Mouse (Mus musculus) brain, embryonic 14.5 days (tissue): Measurements from ENCODE around the gene Mex3a.

ENCODE experiments used
- CTCF ChIP-seq: fragments of 200-500 bp; IDR thresholded peaks from 2 replicates; pipeline ENCODE4 v1.5.1; 2012; ENCODE audit warnings: inconsistent platforms, mild to moderate bottlenecking, moderate library complexity, borderline replicate concordance; ENCODE audit not compliant: insufficient read depth, insufficient read length; ENCODE audit errors: extremely low read depth
- POLR2A ChIP-seq: fragments of 200-500 bp; IDR thresholded peaks from 2 replicates; pipeline ENCODE4 v1.6.1; 2012; ENCODE audit warnings: mild to moderate bottlenecking, inconsistent platforms, borderline replicate concordance; ENCODE audit not compliant: poor library complexity, insufficient read depth, insufficient read length, severe bottlenecking; ENCODE audit errors: extremely low read depth

- TF ChIP-seq CTCF (no peak), POLR2A (no peak)
Observed at GRCm38 (mm10) chr3:88546674-88547418, 14.7 kb downstream of the Mex3a start.
